In genomic region chr12:75596154-75597002, GRCm38 (mm10) we compare ENCODE assay signal across 8 mouse cellular contexts. TPM values are rescaled to one million over a fixed set of nuclear protein-coding genes. Genes with fewer than 3 reads are reported as not detected.
DNase-seq lines count a peak whose midpoint lies in the region; ATAC-seq and TF ChIP-seq lines count a peak whose summit lies in the region.

Gene Ppp2r5e, minus strand, starts transcription at chr12:75596245.

- peaks cover 2 to 36% of the 10 kb centered on the region in 2 experiments; a peak in 2 of 4 replicates for H3K4me1 ChIP-seq in CH12.LX (ENCODE audit: control insufficient read depth in 1 of 2, insufficient read depth in 2 of 2)
- peaks cover 5% of the 10 kb centered on the region for H3K4me1 ChIP-seq in forebrain, embryonic 11.5 days (replicated peaks; ENCODE audit: control insufficient read depth, insufficient read depth, low read length)
- H3K4me1 ChIP-seq in heart, embryonic 16.5 days (ENCODE audit: control insufficient read depth, insufficient read depth, low read length), result peaks cover 12% of the 10 kb centered on the region
- H3K4me1 ChIP-seq in liver, embryonic 15.5 days (replicated peaks), result peaks cover 36% of the 10 kb centered on the region
- peaks cover 16% of the 10 kb centered on the region for H3K4me1 ChIP-seq in neural tube, embryonic 12.5 days

- H3K27me3 ChIP-seq in CH12.LX (replicated peaks), result no peaks in the 10 kb centered on the region
- no peaks in the 10 kb centered on the region for H3K27me3 ChIP-seq in forebrain, embryonic 11.5 days (ENCODE audit: control insufficient read depth, insufficient read depth, low read length)
- H3K27me3 ChIP-seq in heart, embryonic 16.5 days (ENCODE audit: control insufficient read depth, insufficient read depth, low read length), result no peaks in the 10 kb centered on the region
- H3K27me3 ChIP-seq in liver, embryonic 15.5 days, result no peaks in the 10 kb centered on the region
- H3K27me3 ChIP-seq in neural tube, embryonic 12.5 days (replicated peaks), result no peaks in the 10 kb centered on the region

- peaks cover 8 to 14% of the 10 kb centered on the region in 2 experiments for H3K36me3 ChIP-seq in CH12.LX (replicated peaks in 1 of 2; ENCODE audit: control insufficient read depth in 1 of 2, insufficient read depth in 1 of 2, low read length in 1 of 2)
- H3K36me3 ChIP-seq in forebrain, embryonic 11.5 days (ENCODE audit: control insufficient read depth, insufficient read depth, low read length), result peaks cover 5% of the 10 kb centered on the region; the same call in 1 of the 2 replicates
- peaks cover 10% of the 10 kb centered on the region for H3K36me3 ChIP-seq in heart, embryonic 16.5 days (ENCODE audit: control insufficient read depth, insufficient read depth)
- peaks cover 17% of the 10 kb centered on the region for H3K36me3 ChIP-seq in liver, embryonic 15.5 days (replicated peaks)
- H3K36me3 ChIP-seq in neural tube, embryonic 12.5 days, result peaks cover 12% of the 10 kb centered on the region

- no peak for TF ChIP-seq EP300 in CH12.LX (IDR thresholded peaks at IDR 0.05; ENCODE audit: low read length)

- ATAC-seq in forebrain, embryonic 11.5 days (replicated peaks; ENCODE audit: low FRiP score), result peak; percentile 99
- peak; percentile 98 for ATAC-seq in heart, embryonic 16.5 days (replicated peaks; ENCODE audit: extremely low read depth, insufficient read depth, low FRiP score)
- ATAC-seq in liver, embryonic 15.5 days (ENCODE audit: insufficient read depth), result peak; percentile 99
- peak; percentile 99 for ATAC-seq in neural tube, embryonic 12.5 days (ENCODE audit: low FRiP score, low read depth)

- DNase-seq in CH12.LX (ENCODE audit: extremely low read depth), result peak; percentile 96
- DNase-seq in c-Kit-positive CD71-positive TER-119-negative erythroid progenitor cells, embryonic 14.5 days (ENCODE audit: low read depth), result peak; percentile 97
- DNase-seq in forebrain, embryonic 11.5 days (ENCODE audit: low spot score), result peak; percentile 100
- DNase-seq in kidney, postnatal 36 days, result peak; percentile 99 to 100
- DNase-seq in telencephalon, adult 2 months (ENCODE audit: low read depth, low spot score), result peak; percentile 95

- TF ChIP-seq RAD21 in CH12.LX (IDR thresholded peaks at IDR 0.05; ENCODE audit: low read depth, low read length), result no peak

- peak within 1 kb of the TSS; percentile 71 to 98 (median 91) for H3K4me3 ChIP-seq in CH12.LX (replicated peaks in 1 of 3; ENCODE audit: low read depth in 2 of 3, low read length in 2 of 3, poor library complexity in 1 of 3)
- H3K4me3 ChIP-seq in forebrain, embryonic 11.5 days (ENCODE audit: low read depth, low read length), result peak within 1 kb of the TSS; percentile 99
- H3K4me3 ChIP-seq in heart, embryonic 16.5 days (ENCODE audit: low read length), result peak within 1 kb of the TSS; percentile 99
- peak within 1 kb of the TSS; percentile 99 for H3K4me3 ChIP-seq in liver, embryonic 15.5 days (replicated peaks)
- peak within 1 kb of the TSS; percentile 87 for H3K4me3 ChIP-seq in neural tube, embryonic 12.5 days

- H3K9ac ChIP-seq in CH12.LX (ENCODE audit: insufficient read depth, low read depth), result peak within 1 kb of the TSS; percentile 91
- peak within 1 kb of the TSS; percentile 97 for H3K9ac ChIP-seq in forebrain, embryonic 11.5 days (ENCODE audit: low read length)
- H3K9ac ChIP-seq in heart, embryonic 16.5 days (ENCODE audit: low read length), result peak within 1 kb of the TSS; percentile 94
- H3K9ac ChIP-seq in liver, embryonic 15.5 days, result peak within 1 kb of the TSS; percentile 96
- peak within 1 kb of the TSS; percentile 93 for H3K9ac ChIP-seq in neural tube, embryonic 12.5 days

- H3K4me2 ChIP-seq in CH12.LX (ENCODE audit: insufficient read depth, low read depth, poor library complexity, severe bottlenecking), result peak within 1 kb of the TSS; percentile 99
- peak within 1 kb of the TSS; percentile 74 for H3K4me2 ChIP-seq in forebrain, embryonic 11.5 days (ENCODE audit: low read depth, low read length, severe bottlenecking)
- peak within 1 kb of the TSS; percentile 95 for H3K4me2 ChIP-seq in heart, embryonic 16.5 days (ENCODE audit: low read depth, low read length)
- peak within 1 kb of the TSS; percentile 84 for H3K4me2 ChIP-seq in liver, embryonic 15.5 days
- H3K4me2 ChIP-seq in neural tube, embryonic 12.5 days (replicated peaks), result peak within 1 kb of the TSS; percentile 87

- TF ChIP-seq POLR2A in CH12.LX (IDR thresholded peaks at IDR 0.05; ENCODE audit: low read depth, low read length), result peak; percentile 96

- H3K27ac ChIP-seq in CH12.LX (ENCODE audit: insufficient read depth, low read depth), result peak within 1 kb of the TSS; percentile 42
- H3K27ac ChIP-seq in forebrain, embryonic 11.5 days (ENCODE audit: low read depth, low read length), result peak within 1 kb of the TSS; percentile 97
- H3K27ac ChIP-seq in heart, embryonic 16.5 days (ENCODE audit: low read length), result peak within 1 kb of the TSS; percentile 97
- peak within 1 kb of the TSS; percentile 94 for H3K27ac ChIP-seq in liver, embryonic 15.5 days (replicated peaks)
- H3K27ac ChIP-seq in neural tube, embryonic 12.5 days, result peak within 1 kb of the TSS; percentile 95

- under 1% methylated on average over 65 of the region's 72 CpGs for WGBS in forebrain, embryonic 11.5 days
- WGBS in heart, embryonic 16.5 days, result under 1% methylated on average over 72 of the region's 72 CpGs
- WGBS in liver, embryonic 15.5 days (ENCODE audit: insufficient replicate concordance), result under 1% methylated on average over 72 of the region's 72 CpGs
- WGBS in neural tube, embryonic 12.5 days, result under 1% methylated on average over 72 of the region's 72 CpGs

- no peak for TF ChIP-seq CTCF in CH12.LX (conservative IDR thresholded peaks at IDR 0.05 in 1 of 2, IDR thresholded peaks at IDR 0.05 in 1 of 2; ENCODE audit: low read depth in 2 of 2, low read length in 2 of 2)

- in situ Hi-C loops in CH12.LX (cut with MboI; ENCODE audit: low pct_ligation_motif_present, low pct_unique_long_range_greater_than_20kb, low sequenced_read_pairs), result no loop called here

- H3K79me2 ChIP-seq in CH12.LX (replicated peaks; ENCODE audit: control insufficient read depth, extremely low read depth, insufficient read depth, poor library complexity, severe bottlenecking), result peaks cover 22% of the 10 kb centered on the region

- dilution Hi-C loops in CH12.LX (cut with MboI; ENCODE audit: extremely low pct_ligation_motif_present, extremely low pct_unique_long_range_greater_than_20kb, low sequenced_read_pairs), result no loop called here

- no peaks in the 10 kb centered on the region for H3K9me3 ChIP-seq in CH12.LX (replicated peaks; ENCODE audit: low read length)
- no peaks in the 10 kb centered on the region for H3K9me3 ChIP-seq in forebrain, embryonic 11.5 days (ENCODE audit: control insufficient read depth, low read length)
- H3K9me3 ChIP-seq in heart, embryonic 16.5 days (replicated peaks; ENCODE audit: control insufficient read depth, low read length), result no peaks in the 10 kb centered on the region
- no peaks in the 10 kb centered on the region for H3K9me3 ChIP-seq in liver, embryonic 15.5 days (replicated peaks)
- H3K9me3 ChIP-seq in neural tube, embryonic 12.5 days, result no peaks in the 10 kb centered on the region

TF ChIP-seq in CH12.LX, 34 proteins besides CTCF, POLR2A, EP300 and RAD21:
- TF ChIP-seq NELFE (IDR thresholded peaks at IDR 0.05; ENCODE audit: low read depth, low read length) (peak; percentile 94), USF1 (IDR thresholded peaks at IDR 0.05; ENCODE audit: low read depth, low read length) (no peak), TBP (conservative IDR thresholded peaks at IDR 0.05; ENCODE audit: low read depth, low read length) (peak; percentile 51; the same call in 1 of the 2 replicates), POLR2AphosphoS2 (IDR thresholded peaks at IDR 0.05; ENCODE audit: low read depth, low read length) (peak; percentile 70; the same call in 1 of the 2 replicates), MYC (IDR thresholded peaks at IDR 0.05; ENCODE audit: low read depth, low read length) (no peak), UBTF (IDR thresholded peaks at IDR 0.05; ENCODE audit: low read depth, low read length) (peak; percentile 68), PAX5 (IDR thresholded peaks at IDR 0.05; ENCODE audit: low read length) (no peak), MAFK (IDR thresholded peaks at IDR 0.05; ENCODE audit: insufficient replicate concordance, low read length) (no peak), CHD2 (IDR thresholded peaks at IDR 0.05; ENCODE audit: low read length) (peak; percentile 82), ELF1 (IDR thresholded peaks at IDR 0.05; ENCODE audit: low read depth, low read length) (peak; percentile 81), KAT2A (IDR thresholded peaks at IDR 0.05; ENCODE audit: insufficient replicate concordance, low read length) (peak; percentile 60; the same call in 1 of the 2 replicates), TCF12 (IDR thresholded peaks at IDR 0.05; ENCODE audit: low read depth, low read length) (peak; percentile 46), HCFC1 (IDR thresholded peaks at IDR 0.05; ENCODE audit: low read depth, low read length) (peak; percentile 78), MXI1 (IDR thresholded peaks at IDR 0.05; ENCODE audit: low read depth, low read length) (no peak; the same call in 1 of the 2 replicates), NRF1 (IDR thresholded peaks at IDR 0.05; ENCODE audit: low read depth, low read length) (peak; percentile 60), ZMIZ1 (IDR thresholded peaks at IDR 0.05; ENCODE audit: low read depth, low read length) (peak; percentile 71; the same call in 1 of the 2 replicates)

RNA-seq across cellular contexts. Expression of gene Ppp2r5e, which starts in this region (rescaled TPM):
- 9.3 TPM in 2 replicates for total RNA-seq in CH12.LX (2012; rRNA removed)
- 10.0 and 10.1 TPM in 2 replicates for total RNA-seq in CH12.LX (2014; rRNA removed)
- 18.3 and 21.7 TPM in 2 replicates for polyA plus RNA-seq in CH12.LX (2012; ENCODE audit: insufficient read length, low read depth)
- 24.9 and 26.1 TPM in 2 replicates for polyA plus RNA-seq in forebrain, embryonic 11.5 days (2014; fragmentation: Nextera tagmentation; extraction: Ambion mirVana)
- 7.9 and 8.3 TPM in 2 replicates for polyA plus RNA-seq in heart, embryonic 16.5 days (2015; fragmentation: Nextera tagmentation; extraction: Ambion mirVana)
- 5.1 and 5.2 TPM in 2 replicates for polyA plus RNA-seq in liver, embryonic 15.5 days (2015; fragmentation: Nextera tagmentation; extraction: Ambion mirVana)
- polyA plus RNA-seq in neural tube, embryonic 12.5 days (2016; fragmentation: Nextera tagmentation; extraction: Ambion mirVana), result 21.3 and 23.6 TPM in 2 replicates

Comparison
In these comparisons a context has a peak if more than half of its experiments do, and no peak if none do; other contexts are left out.
1. Peak in every context shown above with its lines: DNase-seq, ATAC-seq, H3K4me3 ChIP-seq and H3K27ac ChIP-seq.
2. H3K27ac ChIP-seq: peak in every context shown above with its lines; median percentile 97 in forebrain, embryonic 11.5 days; 97 in heart, embryonic 16.5 days; 95 in neural tube, embryonic 12.5 days; 94 in liver, embryonic 15.5 days; 42 in CH12.LX.